Mouse (Mus musculus) lung, postnatal 25 days (tissue): ENCODE data around the gene Hk1.

Experiments used
- DNase-seq: peaks from one replicate; pipeline ENCODE4 v3.0.0; 2022; ENCODE audit warnings: low spot score

Hk1 gene

DNA sequence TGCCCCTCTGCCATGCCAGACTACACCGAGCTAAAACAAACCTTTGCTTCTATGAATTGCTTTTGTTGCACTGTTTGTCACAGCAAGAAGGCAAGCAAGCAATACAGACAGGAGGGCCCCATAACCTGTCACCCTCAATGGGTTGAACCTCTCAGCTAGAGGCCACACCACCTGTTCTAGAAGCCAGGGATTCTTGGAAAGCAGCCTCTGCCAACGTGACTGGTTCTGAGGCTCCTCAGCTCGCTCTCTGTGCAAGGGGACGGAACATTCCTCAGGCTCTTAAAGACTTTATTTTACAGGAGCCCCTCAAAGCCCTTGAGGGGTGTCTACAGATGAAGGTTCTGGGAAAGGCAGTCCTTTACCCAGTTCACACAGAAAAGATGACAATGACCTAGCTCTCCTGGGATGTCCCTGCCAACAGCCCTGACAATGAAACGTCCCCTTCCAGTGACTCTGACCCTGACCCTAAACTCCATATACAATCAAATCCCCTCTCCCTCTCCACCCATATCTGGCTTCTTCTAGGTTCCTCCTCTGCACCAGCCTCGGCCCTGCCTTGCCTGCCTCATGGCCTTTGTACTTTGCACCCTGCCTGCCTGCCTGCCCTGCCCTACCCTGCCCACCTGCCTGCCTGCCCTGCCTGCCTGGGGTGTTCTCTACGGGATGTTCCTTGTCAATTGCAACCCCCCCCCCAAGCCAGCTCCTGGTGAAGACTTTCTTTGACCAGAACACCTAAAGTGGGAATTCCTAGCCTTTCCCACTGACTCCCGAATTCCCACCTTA, 158.8 kb downstream of the Hk1 start:
- DNase-seq: no peak
